Mouse (Mus musculus) CH12.LX (cell line): ENCODE data around the gene Aff3.

Source experiments
- CTCF ChIP-seq, 2 experiments: IDR thresholded peaks in 1 of 2; conservative IDR thresholded peaks in 1 of 2; 2 replicates each; pipeline ENCODE4 v1.5.1; 2011 to 2012; ENCODE audit warnings: low read depth in 2 of 2, low read length in 2 of 2, improper control_type of control experiment in 1 of 2, inconsistent platforms in 1 of 2, mild to moderate bottlenecking in 1 of 2, moderate library complexity in 1 of 2
- POLR2A ChIP-seq: IDR thresholded peaks from 2 replicates; pipeline ENCODE4 v1.6.1; 2011; ENCODE audit warnings: low read depth, mild to moderate bottlenecking, improper control_type of control experiment, low read length
- USF1 ChIP-seq: IDR thresholded peaks from 2 replicates; pipeline ENCODE4 v1.6.1; 2014; ENCODE audit warnings: low read depth, mild to moderate bottlenecking, inconsistent platforms, low read length, improper control_type of control experiment

- TF ChIP-seq POLR2A, result no peak
- no peak for TF ChIP-seq CTCF (conservative IDR thresholded peaks at IDR 0.05 in 1 of 2, IDR thresholded peaks at IDR 0.05 in 1 of 2; ENCODE audit: low read depth in 2 of 2, low read length in 2 of 2)
- no peak for TF ChIP-seq USF1
Measured at GRCm38 (mm10) chr1:38248027-38248426, 416.7 kb downstream of the Aff3 start.
